8 mouse cellular contexts compared by ENCODE assay signal in genomic region chr11:94544422-94544821, GRCm38 (mm10). TPM values are rescaled to one million over a fixed set of nuclear protein-coding genes. Genes with fewer than 3 reads are reported as not detected.
DNase-seq lines count a peak whose midpoint lies in the region; ATAC-seq lines count a peak whose summit lies in the region.

No protein-coding gene starts in this region.

- peak overlapping the region; percentile 6; the same call in 1 of the 2 replicates for H3K4me3 ChIP-seq in kidney, embryonic 15.5 days (replicated peaks)
- H3K4me3 ChIP-seq in heart, embryonic 13.5 days: peak overlapping the region; percentile 30
- H3K4me3 ChIP-seq in midbrain, embryonic 10.5 days: peak overlapping the region; percentile 35

- no peaks in the 10 kb centered on the region for H3K27me3 ChIP-seq in kidney, embryonic 15.5 days
- H3K27me3 ChIP-seq in heart, embryonic 13.5 days (replicated peaks): no peaks in the 10 kb centered on the region
- no peaks in the 10 kb centered on the region for H3K27me3 ChIP-seq in midbrain, embryonic 10.5 days (ENCODE audit: low read depth, poor library complexity, severe bottlenecking)

- H3K9ac ChIP-seq in kidney, embryonic 15.5 days: no peak overlapping the region
- peak overlapping the region; percentile 24 for H3K9ac ChIP-seq in heart, embryonic 13.5 days

- WGBS in kidney, embryonic 15.5 days: 45% methylated on average over 18 of the region's 18 CpGs
- 42% methylated on average over 18 of the region's 18 CpGs for WGBS in heart, embryonic 13.5 days
- WGBS in midbrain, embryonic 10.5 days: 62% methylated on average over 18 of the region's 18 CpGs

- DNase-seq in kidney, adult 11 months: no peak
- DNase-seq in cerebellum, postnatal 10 days: peak; percentile 35 to 51
- no peak for DNase-seq in midbrain, embryonic 10.5 days (ENCODE audit: low spot score)
- DNase-seq in urinary bladder, postnatal 25 days (ENCODE audit: low spot score): no peak
- DNase-seq in natural killer cell, adult 2 months (ENCODE audit: low spot score in 2 of 2): no peak
- no peak for DNase-seq in spleen, postnatal 10 days (ENCODE audit: low spot score in 2 of 2)

- 0 out of 2 replicates have a peak, but pooled peaks cover 8% of the 10 kb centered on the region for H3K36me3 ChIP-seq in kidney, embryonic 15.5 days
- peaks cover 26% of the 10 kb centered on the region for H3K36me3 ChIP-seq in heart, embryonic 13.5 days
- peaks cover 16% of the 10 kb centered on the region for H3K36me3 ChIP-seq in midbrain, embryonic 10.5 days

- H3K4me1 ChIP-seq in kidney, embryonic 15.5 days: peaks cover 26% of the 10 kb centered on the region
- H3K4me1 ChIP-seq in heart, embryonic 13.5 days: peaks cover 23% of the 10 kb centered on the region
- H3K4me1 ChIP-seq in midbrain, embryonic 10.5 days: peaks cover 24% of the 10 kb centered on the region

- peak overlapping the region; percentile 48 for H3K4me2 ChIP-seq in kidney, embryonic 15.5 days
- peak overlapping the region; percentile 62 for H3K4me2 ChIP-seq in heart, embryonic 13.5 days

- no peak; the same call in 1 of the 2 replicates for ATAC-seq in kidney, embryonic 15.5 days (replicated peaks; ENCODE audit: low FRiP score)
- ATAC-seq in heart, embryonic 13.5 days (ENCODE audit: extremely low read depth, insufficient number of reproducible peaks, low FRiP score, low TSS enrichment): no peak

- no peak overlapping the region for H3K27ac ChIP-seq in kidney, embryonic 15.5 days
- H3K27ac ChIP-seq in heart, embryonic 13.5 days (replicated peaks): no peak overlapping the region
- H3K27ac ChIP-seq in midbrain, embryonic 10.5 days (replicated peaks): 0 out of 2 replicates have a peak overlapping the region, but pooled peaks have one; percentile 1

- no peaks in the 10 kb centered on the region for H3K9me3 ChIP-seq in kidney, embryonic 15.5 days (replicated peaks)
- H3K9me3 ChIP-seq in heart, embryonic 13.5 days: no peaks in the 10 kb centered on the region
- no peaks in the 10 kb centered on the region for H3K9me3 ChIP-seq in midbrain, embryonic 10.5 days (replicated peaks)

RNA-seq across cellular contexts. Expression of gene Rsad1, which starts 4.6 kb away (rescaled TPM):
- 4.0 and 5.6 TPM in 2 replicates for polyA plus RNA-seq in kidney, embryonic 15.5 days (2015; fragmentation: Nextera tagmentation; extraction: Ambion mirVana)
- polyA plus RNA-seq in heart, embryonic 13.5 days (2015; fragmentation: Nextera tagmentation; extraction: Ambion mirVana): 4.8 and 5.3 TPM in 2 replicates
- polyA plus RNA-seq in midbrain, embryonic 10.5 days (2016; fragmentation: Nextera tagmentation; extraction: Ambion mirVana): 4.6 and 5.1 TPM in 2 replicates

RNA-seq across cellular contexts. Expression of gene Chad, which starts 20.4 kb away (rescaled TPM):
- 0.23 and 1.1 TPM in 2 replicates for polyA plus RNA-seq in kidney, embryonic 15.5 days (2015; fragmentation: Nextera tagmentation; extraction: Ambion mirVana)
- 0.34 and 0.39 TPM in 2 replicates for polyA plus RNA-seq in heart, embryonic 13.5 days (2015; fragmentation: Nextera tagmentation; extraction: Ambion mirVana)
- polyA plus RNA-seq in midbrain, embryonic 10.5 days (2016; fragmentation: Nextera tagmentation; extraction: Ambion mirVana): 0.12 and 0.39 TPM in 2 replicates

RNA-seq across cellular contexts. Expression of gene Mycbpap, which starts 22.9 kb away (rescaled TPM):
- 3.6 and 4.4 TPM in 2 replicates for polyA plus RNA-seq in kidney, embryonic 15.5 days (2015; fragmentation: Nextera tagmentation; extraction: Ambion mirVana)
- polyA plus RNA-seq in heart, embryonic 13.5 days (2015; fragmentation: Nextera tagmentation; extraction: Ambion mirVana): 5.6 and 6.8 TPM in 2 replicates
- 2.7 and 2.9 TPM in 2 replicates for polyA plus RNA-seq in midbrain, embryonic 10.5 days (2016; fragmentation: Nextera tagmentation; extraction: Ambion mirVana)

RNA-seq across cellular contexts. Expression of gene Epn3, which starts 44.6 kb away (rescaled TPM):
- 16.5 and 18.4 TPM in 2 replicates for polyA plus RNA-seq in kidney, embryonic 15.5 days (2015; fragmentation: Nextera tagmentation; extraction: Ambion mirVana)
- 11.8 and 12.5 TPM in 2 replicates for polyA plus RNA-seq in heart, embryonic 13.5 days (2015; fragmentation: Nextera tagmentation; extraction: Ambion mirVana)
- polyA plus RNA-seq in midbrain, embryonic 10.5 days (2016; fragmentation: Nextera tagmentation; extraction: Ambion mirVana): 0.57 and 0.80 TPM in 2 replicates

RNA-seq across cellular contexts. Expression of gene Acsf2, which starts 57.2 kb away (rescaled TPM):
- polyA plus RNA-seq in kidney, embryonic 15.5 days (2015; fragmentation: Nextera tagmentation; extraction: Ambion mirVana): 7.9 and 8.9 TPM in 2 replicates
- polyA plus RNA-seq in heart, embryonic 13.5 days (2015; fragmentation: Nextera tagmentation; extraction: Ambion mirVana): 2.8 and 3.1 TPM in 2 replicates
- 3.0 and 3.5 TPM in 2 replicates for polyA plus RNA-seq in midbrain, embryonic 10.5 days (2016; fragmentation: Nextera tagmentation; extraction: Ambion mirVana)

Comparison
In these comparisons a context has a peak if more than half of its experiments do, and no peak if none do; other contexts are left out.
1. DNase-seq: peak in cerebellum, postnatal 10 days (2 of 2); none in kidney, adult 11 months (single experiment), midbrain, embryonic 10.5 days (single experiment), urinary bladder, postnatal 25 days (single experiment), natural killer cell, adult 2 months (0 of 2) and spleen, postnatal 10 days (0 of 2).
2. Peak in every context shown above with its lines, with median percentiles within 50 percentile points of each other: H3K4me3 ChIP-seq.